Mouse (Mus musculus) mesoderm, embryonic 11.5 days (tissue): ENCODE results near the gene Krcc1.

ENCODE experiments used
- DNase-seq: peaks from one replicate; pipeline ENCODE4 v3.0.0-alpha.2; 2012; ENCODE audit warnings: low read depth, low spot score

The Krcc1 gene

GRCm38 (mm10) chr6:71332236-71332965 is 60.9 kb downstream of the Krcc1 start:
- DNase-seq, result no peak

GRCm38 (mm10) chr6:71333031-71333430 is 61.6 kb downstream of the Krcc1 start:
- no peak for DNase-seq

- DNase-seq, result no peak
These were observed 62.2 kb downstream of the Krcc1 start for GRCm38 (mm10) chr6:71333578-71334273.
